23 mouse cellular contexts compared by ENCODE assay signal in the genomic region with DNA sequence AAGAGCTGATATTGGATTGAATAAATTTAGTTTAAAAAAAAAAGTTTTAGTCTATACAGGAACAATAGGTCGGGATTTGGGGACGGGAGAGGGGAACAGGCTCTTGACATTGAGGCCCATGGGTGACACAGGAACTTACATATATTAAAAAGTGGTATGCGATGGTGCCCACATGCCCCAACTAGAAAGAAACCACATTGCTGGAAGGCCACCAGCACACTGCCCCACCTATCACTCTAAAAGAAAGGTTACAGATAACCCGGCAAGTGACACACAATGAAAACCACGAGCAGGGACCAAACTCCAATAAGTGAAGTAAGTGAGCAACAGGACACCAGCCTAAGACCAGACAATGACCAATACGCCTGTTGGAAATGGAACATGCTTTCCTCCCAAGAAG. TPM values are rescaled to one million over a fixed set of nuclear protein-coding genes. Genes with fewer than 3 reads are reported as not detected.
"Had no signal": no experiment of that assay in that cellular context is flagged by ENCODE, and none has a peak within 500 bp of the region (broad histone marks: within the 10 kb centered on the region; RNA-seq: fewer than 3 reads in every experiment).

No protein-coding gene starts in this region.

- H3K4me3 ChIP-seq: layer of hippocampus, adult 2 months; liver, embryonic 13.5 days; neural tube, embryonic 12.5 days; neural tube, embryonic 15.5 days had no signal

- H3K4me2 ChIP-seq: liver, embryonic 13.5 days; midbrain, embryonic 11.5 days; neural tube, embryonic 12.5 days; neural tube, embryonic 15.5 days had no signal

- H3K27me3 ChIP-seq: neural tube, embryonic 12.5 days; neural tube, embryonic 15.5 days had no signal

- H3K27ac ChIP-seq: layer of hippocampus, adult 2 months; liver, embryonic 13.5 days; macrophage; neural tube, embryonic 12.5 days; neural tube, embryonic 15.5 days; stomach, postnatal 0 days had no signal

- H3K4me1 ChIP-seq: neural tube, embryonic 12.5 days had no signal

- DNase-seq: kidney, postnatal 25 days; layer of hippocampus, adult 9-11 months; liver, embryonic 13.5 days; lung, adult 2 months; lung, postnatal 14 days; midbrain, embryonic 14.5 days; right cerebral cortex, adult 18-20 months; right cerebral cortex, postnatal 14 days; right cerebral cortex, postnatal 4 days; thymus, adult 2 months; thymus, postnatal 14 days; thymus, postnatal 4 days had no signal

- H3K9ac ChIP-seq: liver, embryonic 13.5 days; neural tube, embryonic 12.5 days; neural tube, embryonic 15.5 days had no signal

- H3K9me3 ChIP-seq: liver, embryonic 13.5 days; megakaryocyte, embryonic 14.5 days; neural tube, embryonic 12.5 days; neural tube, embryonic 15.5 days had no signal

RNA-seq across cellular contexts. Expression of a gene that starts 57.5 kb away (rescaled TPM):
- total RNA-seq: layer of hippocampus, adult 2 months; layer of hippocampus, postnatal 25 days; midbrain, postnatal 0 days had no signal
- polyA plus RNA-seq: limb, embryonic 11.5 days; liver, embryonic 13.5 days; liver, embryonic 16.5 days; macrophage; midbrain, embryonic 11.5 days; midbrain, embryonic 14.5 days; midbrain, postnatal 0 days; neural tube, embryonic 12.5 days; neural tube, embryonic 15.5 days had no signal
